Mouse (Mus musculus): ENCODE data around the gene Snd1. TPM values are rescaled to one million over a fixed set of nuclear protein-coding genes. Genes with fewer than 3 reads are reported as not detected.

Snd1 gene
- total RNA-seq, 2 experiments from 2014 or later = 112 to 139 TPM

- no peak for DNase-seq (ENCODE audit: low spot score in 2 of 2)
Measured at GRCm38 (mm10) chr6:28687776-28688175, 212.8 kb downstream of the Snd1 start.

- DNase-seq (ENCODE audit: low spot score in 2 of 2) = no peak
Measured at GRCm38 (mm10) chr6:28692659-28693058, 217.7 kb downstream of the Snd1 start.

GRCm38 (mm10) chr6:28697214-28697613, 222.3 kb downstream of the Snd1 start:
- no peak for DNase-seq (ENCODE audit: low spot score in 2 of 2)

- no peak for DNase-seq (ENCODE audit: low spot score in 2 of 2)
Measured at GRCm38 (mm10) chr6:28704612-28705011, 229.7 kb downstream of the Snd1 start.

- DNase-seq (ENCODE audit: low spot score in 2 of 2) = no peak
Measured at GRCm38 (mm10) chr6:28705384-28706107, 230.6 kb downstream of the Snd1 start.

GRCm38 (mm10) chr6:28706108-28706975, 231.4 kb downstream of the Snd1 start:
- DNase-seq (ENCODE audit: low spot score in 2 of 2) = no peak

GRCm38 (mm10) chr6:28706976-28707592, 232.1 kb downstream of the Snd1 start:
- DNase-seq (ENCODE audit: low spot score in 2 of 2) = no peak

- DNase-seq (ENCODE audit: low spot score in 2 of 2) = no peak
Measured at GRCm38 (mm10) chr6:28710035-28710434, 235.1 kb downstream of the Snd1 start.

GRCm38 (mm10) chr6:28717203-28717844, 242.4 kb downstream of the Snd1 start:
- DNase-seq (ENCODE audit: low spot score in 2 of 2) = no peak

- DNase-seq (ENCODE audit: low spot score in 2 of 2) = no peak
Measured at GRCm38 (mm10) chr6:28717845-28718237, 242.9 kb downstream of the Snd1 start.

- no peak for DNase-seq (ENCODE audit: low spot score in 2 of 2)
Measured at GRCm38 (mm10) chr6:28720391-28721171, 245.6 kb downstream of the Snd1 start.

GRCm38 (mm10) chr6:28723059-28723458, 248.1 kb downstream of the Snd1 start:
- no peak for DNase-seq (ENCODE audit: low spot score in 2 of 2)

- DNase-seq (ENCODE audit: low spot score in 2 of 2) = peak in 1 of 2 experiments; percentile 14
Measured at GRCm38 (mm10) chr6:28724776-28725175, 249.8 kb downstream of the Snd1 start.

GRCm38 (mm10) chr6:28729236-28729635, 254.3 kb downstream of the Snd1 start:
- DNase-seq (ENCODE audit: low spot score in 2 of 2) = no peak

- no peak for DNase-seq (ENCODE audit: low spot score in 2 of 2)
Measured at GRCm38 (mm10) chr6:28729649-28730048, 254.7 kb downstream of the Snd1 start.

GRCm38 (mm10) chr6:28731246-28731645, 256.3 kb downstream of the Snd1 start:
- no peak for DNase-seq (ENCODE audit: low spot score in 2 of 2)

- DNase-seq (ENCODE audit: low spot score in 2 of 2) = no peak
Measured at GRCm38 (mm10) chr6:28733884-28734647, 259.1 kb downstream of the Snd1 start.

- no peak for DNase-seq (ENCODE audit: low spot score in 2 of 2)
Measured at GRCm38 (mm10) chr6:28735116-28735515, 260.2 kb downstream of the Snd1 start.

GRCm38 (mm10) chr6:28736665-28737064, 261.7 kb downstream of the Snd1 start:
- DNase-seq (ENCODE audit: low spot score in 2 of 2) = no peak

GRCm38 (mm10) chr6:28737601-28738000, 262.7 kb downstream of the Snd1 start:
- no peak for DNase-seq (ENCODE audit: low spot score in 2 of 2)

All from adrenal gland, adult 18-20 months (tissue).